Mouse (Mus musculus) retina, adult 2 months (tissue): Measurements from ENCODE around the gene Tsks.

ENCODE experiments used
- DNase-seq: peaks from one replicate; pipeline ENCODE4 v3.0.0-alpha.2; 2012; ENCODE audit warnings: low read depth, low spot score

The Tsks gene

GRCm38 (mm10) chr7:44978300-44978699, 35.3 kb downstream of the Tsks start:
- no peak for DNase-seq

GRCm38 (mm10) chr7:44981539-44981938, 38.5 kb downstream of the Tsks start:
- no peak for DNase-seq

- DNase-seq = no peak
These were observed 40.1 kb downstream of the Tsks start for GRCm38 (mm10) chr7:44983085-44983484.

GRCm38 (mm10) chr7:44983944-44984832, 41.2 kb downstream of the Tsks start:
- DNase-seq = no peak

- no peak for DNase-seq
These were observed 41.8 kb downstream of the Tsks start for GRCm38 (mm10) chr7:44984833-44985164.

- DNase-seq = no peak
These were observed 42.7 kb downstream of the Tsks start for GRCm38 (mm10) chr7:44985595-44986191.

- peak; percentile 98 for DNase-seq
These were observed 43.3 kb downstream of the Tsks start, which contains the start of gene Prmt1 for GRCm38 (mm10) chr7:44986192-44986878. Gene Prmt1, minus strand, starts transcription at chr7:44986568.

GRCm38 (mm10) chr7:44986879-44987718, 44.1 kb downstream of the Tsks start:
- no peak for DNase-seq

- DNase-seq = no peak
These were observed 53.7 kb downstream of the Tsks start for GRCm38 (mm10) chr7:44996672-44997071.

- DNase-seq = peak; percentile 89
These were observed 54.4 kb downstream of the Tsks start, which contains the start of gene Irf3 for GRCm38 (mm10) chr7:44997231-44997939. Gene Irf3, plus strand, starts transcription at chr7:44997648.

- DNase-seq = no peak
These were observed 55.0 kb downstream of the Tsks start for GRCm38 (mm10) chr7:44997940-44998428.

- no peak for DNase-seq
These were observed 55.5 kb downstream of the Tsks start, which contains the start of gene Bcl2l12 for GRCm38 (mm10) chr7:44998501-44998955. Gene Bcl2l12, minus strand, starts transcription at chr7:44998712.

- DNase-seq = no peak
These were observed 56.7 kb downstream of the Tsks start for GRCm38 (mm10) chr7:44999753-45000152.

GRCm38 (mm10) chr7:45000539-45001114, 57.6 kb downstream of the Tsks start:
- no peak for DNase-seq

- DNase-seq = no peak
These were observed 59.4 kb downstream of the Tsks start for GRCm38 (mm10) chr7:45002440-45002839.

- no peak for DNase-seq
These were observed 61.5 kb downstream of the Tsks start for GRCm38 (mm10) chr7:45004546-45004945.

- DNase-seq = no peak
These were observed 62.5 kb downstream of the Tsks start for GRCm38 (mm10) chr7:45005321-45005992.

- DNase-seq = no peak
These were observed 63.5 kb downstream of the Tsks start for GRCm38 (mm10) chr7:45006503-45006902.

GRCm38 (mm10) chr7:45007141-45007540, 64.1 kb downstream of the Tsks start:
- no peak for DNase-seq
